ENCODE assay signal across 7 mouse cellular contexts in genomic region chr7:12478158-12479008, GRCm38 (mm10). TPM values are rescaled to one million over a fixed set of nuclear protein-coding genes. Genes with fewer than 3 reads are reported as not detected.
DNase-seq lines count a peak whose midpoint lies in the region; ATAC-seq and TF ChIP-seq lines count a peak whose summit lies in the region.

Gene Zfp606, plus strand, starts transcription at chr7:12478293.

- WGBS in intestine, postnatal 0 days: under 1% methylated on average over 53 of the region's 53 CpGs
- under 1% methylated on average over 53 of the region's 53 CpGs for WGBS in midbrain, embryonic 12.5 days
- WGBS in small intestine, adult 2 months: under 1% methylated on average over 53 of the region's 53 CpGs

- TF ChIP-seq CTCF in intestine, postnatal 0 days (IDR thresholded peaks at IDR 0.05; ENCODE audit: low read depth): no peak
- 0 out of 2 replicates have a peak, but pooled peaks have one; percentile 9 for TF ChIP-seq CTCF in small intestine, adult 2 months (IDR thresholded peaks at IDR 0.05; ENCODE audit: extremely low read depth, insufficient read length, insufficient replicate concordance, low read depth, low read length)

- peak within 1 kb of the TSS; percentile 94 for H3K9ac ChIP-seq in intestine, postnatal 0 days (ENCODE audit: low read depth, low read length)
- peak within 1 kb of the TSS; percentile 93 for H3K9ac ChIP-seq in midbrain, embryonic 12.5 days (replicated peaks)

- H3K27me3 ChIP-seq in intestine, postnatal 0 days (replicated peaks; ENCODE audit: control insufficient read depth, insufficient read depth, low read length): no peaks in the 10 kb centered on the region
- no peaks in the 10 kb centered on the region for H3K27me3 ChIP-seq in midbrain, embryonic 12.5 days
- no peaks in the 10 kb centered on the region for H3K27me3 ChIP-seq in small intestine, adult 2 months (ENCODE audit: control insufficient read depth, insufficient read depth, low read length)

- intact Hi-C loops in left cerebral cortex, postnatal 4 days (cut with DNase I): loop anchor here (10.0 kb wide), 1 partner anchor 54 kb away; the partner anchor contains the start of gene Zfp551

- H3K4me1 ChIP-seq in intestine, postnatal 0 days (replicated peaks; ENCODE audit: control insufficient read depth, insufficient read depth, low read length): no peaks in the 10 kb centered on the region
- no peaks in the 10 kb centered on the region for H3K4me1 ChIP-seq in midbrain, embryonic 12.5 days
- peaks cover 2% of the 10 kb centered on the region; the same call in 1 of the 2 replicates for H3K4me1 ChIP-seq in small intestine, adult 2 months (ENCODE audit: control insufficient read depth, insufficient read depth, insufficient read length, low read length)

- no peak for TF ChIP-seq POLR2A in small intestine, adult 2 months (IDR thresholded peaks at IDR 0.05; ENCODE audit: low read depth, low read length)

- peak; percentile 87 for DNase-seq in adrenal gland, adult 8-10 months
- peak; percentile 78 for DNase-seq in embryo, embryonic 11.5 days (ENCODE audit: low read depth, low spot score)
- peak; percentile 34 for DNase-seq in gonadal fat pad, adult 2 months (ENCODE audit: low read depth)
- peak; percentile 89 for DNase-seq in left cerebral cortex, postnatal 4 days

- peak within 1 kb of the TSS; percentile 100 for H3K4me3 ChIP-seq in intestine, postnatal 0 days (ENCODE audit: low read depth, low read length)
- peak within 1 kb of the TSS; percentile 73 for H3K4me3 ChIP-seq in midbrain, embryonic 12.5 days
- H3K4me3 ChIP-seq in small intestine, adult 2 months (ENCODE audit: low read depth, low read length): peak within 1 kb of the TSS; percentile 90

- H3K9me3 ChIP-seq in intestine, postnatal 0 days (ENCODE audit: control insufficient read depth): no peaks in the 10 kb centered on the region
- peaks cover 26% of the 10 kb centered on the region for H3K9me3 ChIP-seq in midbrain, embryonic 12.5 days

- peaks cover 31% of the 10 kb centered on the region for H3K36me3 ChIP-seq in intestine, postnatal 0 days (ENCODE audit: control insufficient read depth, insufficient read depth)
- H3K36me3 ChIP-seq in midbrain, embryonic 12.5 days: peaks cover 33% of the 10 kb centered on the region
- peaks cover 19% of the 10 kb centered on the region for H3K36me3 ChIP-seq in small intestine, adult 2 months (ENCODE audit: control insufficient read depth, insufficient read depth, low read length)

- peak within 1 kb of the TSS; percentile 71 for H3K27ac ChIP-seq in intestine, postnatal 0 days (ENCODE audit: low read depth, low read length)
- peak within 1 kb of the TSS; percentile 80 for H3K27ac ChIP-seq in midbrain, embryonic 12.5 days (replicated peaks)
- H3K27ac ChIP-seq in small intestine, adult 2 months (ENCODE audit: insufficient read depth, low read depth, low read length): peak within 1 kb of the TSS; percentile 71

- peak within 1 kb of the TSS; percentile 69 for H3K4me2 ChIP-seq in intestine, postnatal 0 days (replicated peaks; ENCODE audit: low read depth)
- H3K4me2 ChIP-seq in midbrain, embryonic 12.5 days (replicated peaks): peak within 1 kb of the TSS; percentile 62

- ATAC-seq in intestine, postnatal 0 days: peak; percentile 99
- ATAC-seq in midbrain, embryonic 12.5 days (ENCODE audit: low FRiP score, low read depth): peak; percentile 98

RNA-seq across cellular contexts. Expression of gene Zfp606, which starts in this region (rescaled TPM):
- 10 to 100 TPM in 3 of 4 experiments, 1 to 10 TPM in 1; 8.7 to 14.9 (median 12.4) TPM for total RNA-seq in adrenal gland, adult 8-10 months (2022)
- 3.5 and 3.8 TPM in 2 replicates for polyA plus RNA-seq in gonadal fat pad, adult 2 months (2012; rRNA removed)
- 4.5 and 4.8 TPM in 2 replicates for polyA plus RNA-seq in intestine, postnatal 0 days (2015; fragmentation: Nextera tagmentation; extraction: Ambion mirVana)
- 10 to 100 TPM; 22.3 to 25.9 TPM for total RNA-seq in left cerebral cortex, postnatal 4 days (2021)
- 59.5 and 61.2 TPM in 2 replicates for polyA plus RNA-seq in midbrain, embryonic 12.5 days (2016; fragmentation: Nextera tagmentation; extraction: Ambion mirVana)
- 1.0 and 1.1 TPM in 2 replicates for polyA plus RNA-seq in small intestine, adult 2 months (2012; rRNA removed)

Comparison
In these comparisons a context has a peak if more than half of its experiments do, and no peak if none do; other contexts are left out.
1. Peak in every context shown above with its lines: DNase-seq, ATAC-seq, H3K4me3 ChIP-seq and H3K27ac ChIP-seq.
2. RNA of gene Zfp606 (polyA plus RNA-seq): 59.5 to 61.2 TPM in midbrain, embryonic 12.5 days; 4.5 to 4.8 TPM in intestine, postnatal 0 days, 3.5 to 3.8 TPM in gonadal fat pad, adult 2 months and 1.0 to 1.1 TPM in small intestine, adult 2 months; every median in the first group is over 10 times any median in the second.
3. DNase-seq: peak in every context shown above with its lines; median percentile 89 in left cerebral cortex, postnatal 4 days; 87 in adrenal gland, adult 8-10 months; 78 in embryo, embryonic 11.5 days; 34 in gonadal fat pad, adult 2 months.